Mouse (Mus musculus) liver (tissue): Measurements from ENCODE around the gene Mrps14.

Experiments used
- DNase-seq: peaks from one replicate; pipeline ENCODE4 v3.0.0-alpha.2; 2020; ENCODE audit warnings: mixed read lengths

Mrps14 gene

DNA sequence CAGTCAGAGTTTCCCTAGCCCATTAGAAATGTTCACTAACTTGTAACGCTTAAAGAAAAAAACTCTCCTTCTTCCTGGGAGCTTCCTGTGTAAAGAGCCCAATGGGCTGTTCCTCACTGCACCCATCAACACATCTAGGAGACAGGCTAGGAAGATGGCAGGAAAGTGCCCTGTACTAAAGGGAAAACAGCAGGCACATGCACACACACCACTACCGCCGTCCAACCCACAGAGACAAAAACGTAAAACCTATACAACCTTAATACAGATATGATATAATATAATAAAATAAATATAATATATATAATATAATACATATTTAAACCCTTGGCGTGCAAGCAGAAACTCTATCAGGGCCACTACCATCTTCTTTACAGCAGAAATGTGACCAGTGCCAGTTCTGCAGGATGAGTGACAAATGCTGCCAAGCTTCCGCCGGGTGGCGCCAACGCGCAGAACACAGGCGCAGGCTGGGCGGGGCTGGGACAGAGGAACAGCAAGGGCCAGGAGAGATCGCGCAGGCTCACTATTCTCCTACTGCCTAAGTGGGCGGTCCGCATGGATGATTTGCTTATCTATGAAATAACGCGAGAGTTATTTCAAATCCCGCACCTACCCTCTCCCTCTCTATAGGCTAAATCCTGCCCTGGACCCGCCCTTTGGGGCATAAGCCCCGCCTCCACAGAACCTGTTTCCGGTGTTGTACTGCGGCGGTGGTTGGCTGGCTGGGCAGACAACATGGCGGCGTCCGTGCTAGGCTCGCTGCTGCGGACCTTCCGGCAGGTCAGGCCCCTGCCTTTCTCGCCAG, at the start of gene Mrps14:
TSS of gene Mrps14 (plus strand) at position 687 of the 808 bp plus-strand sequence.
- peak; percentile 99 for DNase-seq

DNA sequence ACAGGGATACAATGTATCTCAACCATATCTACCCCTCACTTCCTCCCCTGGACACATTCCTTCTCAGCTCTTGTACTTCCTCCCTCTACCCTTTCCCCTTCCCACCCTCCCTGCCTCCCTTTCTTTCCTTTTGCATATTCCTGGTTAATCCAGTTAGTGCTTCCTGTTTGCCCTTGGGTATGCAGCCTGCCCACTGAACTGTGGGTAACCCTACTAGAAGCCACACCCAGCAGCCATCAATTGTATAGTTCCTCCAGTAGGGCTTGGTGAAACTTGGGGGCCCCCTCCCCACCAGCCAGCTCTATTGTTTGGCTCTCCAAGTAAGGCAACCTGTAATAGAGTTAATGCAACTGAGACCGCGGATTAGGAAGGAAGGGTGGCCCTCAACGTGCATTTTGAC, 49.4 kb upstream of the Mrps14 start:
- DNase-seq, result no peak

DNA sequence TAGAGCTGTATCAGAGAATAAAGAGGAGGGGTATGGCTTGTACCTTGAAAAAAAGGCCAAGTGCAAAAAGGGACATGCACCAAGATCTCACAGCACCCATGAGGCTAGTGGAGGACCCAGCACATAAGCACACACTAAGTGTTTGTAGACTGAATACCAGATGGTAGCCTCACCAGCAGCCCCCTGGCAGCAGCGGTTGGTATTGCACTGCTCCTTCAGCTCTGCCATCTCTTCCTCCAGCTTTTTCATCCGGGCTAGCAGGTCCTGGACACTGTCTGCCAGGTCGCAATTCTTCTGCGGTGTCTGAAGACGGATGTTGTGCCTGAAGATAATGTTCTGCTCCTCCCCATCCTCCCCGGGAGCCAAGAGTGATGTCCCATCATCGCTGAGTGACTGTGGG, 47.7 kb upstream of the Mrps14 start:
- DNase-seq, result no peak

DNA sequence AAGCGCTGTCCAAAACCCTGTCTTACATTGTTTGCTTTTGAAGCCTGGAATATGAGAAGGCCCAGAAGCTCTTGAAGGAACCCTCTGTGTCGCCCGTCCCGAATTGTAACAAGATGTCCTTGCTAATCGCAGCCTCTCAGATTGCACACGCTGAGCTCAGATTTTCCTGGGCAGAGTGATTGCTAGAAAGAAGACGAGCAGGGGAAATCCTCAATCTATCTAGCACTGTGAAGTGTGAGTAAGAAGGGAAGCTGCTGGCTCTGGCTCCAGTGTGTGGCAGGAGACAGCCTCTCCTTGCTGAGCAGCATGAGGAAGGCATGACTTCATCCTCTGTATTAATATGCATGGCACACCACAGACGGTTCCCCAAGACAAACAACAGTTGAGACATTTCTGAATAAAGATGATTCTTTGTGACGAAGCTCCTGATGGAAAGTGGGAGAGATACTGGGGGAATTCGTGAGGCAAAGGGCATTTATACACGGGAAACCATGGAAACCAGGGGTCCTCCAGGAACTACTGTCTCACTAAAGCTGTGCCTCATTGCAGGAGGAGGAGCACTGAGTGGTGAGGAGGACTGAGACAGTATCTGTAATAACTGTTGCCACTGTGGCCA, 45.6 kb upstream of the Mrps14 start:
- DNase-seq, result no peak

DNA sequence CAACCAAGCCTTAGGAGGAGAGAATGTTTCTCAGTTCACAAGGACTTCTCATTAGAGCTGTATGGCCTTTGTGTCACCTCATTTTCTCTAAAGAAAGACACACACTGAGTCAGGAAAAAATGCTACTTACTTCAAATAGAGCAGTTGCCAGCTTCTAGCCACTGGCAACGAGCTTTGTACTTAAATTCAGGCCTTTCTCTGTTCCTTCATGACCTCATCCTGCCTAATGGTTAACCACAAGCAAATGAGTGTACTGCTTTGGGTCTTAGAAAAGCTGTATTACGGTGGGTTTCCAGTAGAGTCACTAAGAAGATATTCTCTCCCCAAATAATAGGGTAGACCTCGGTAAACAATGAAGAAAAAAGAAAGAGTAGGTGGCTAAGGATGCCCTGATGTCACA, 44.3 kb upstream of the Mrps14 start:
- DNase-seq, result no peak

DNA sequence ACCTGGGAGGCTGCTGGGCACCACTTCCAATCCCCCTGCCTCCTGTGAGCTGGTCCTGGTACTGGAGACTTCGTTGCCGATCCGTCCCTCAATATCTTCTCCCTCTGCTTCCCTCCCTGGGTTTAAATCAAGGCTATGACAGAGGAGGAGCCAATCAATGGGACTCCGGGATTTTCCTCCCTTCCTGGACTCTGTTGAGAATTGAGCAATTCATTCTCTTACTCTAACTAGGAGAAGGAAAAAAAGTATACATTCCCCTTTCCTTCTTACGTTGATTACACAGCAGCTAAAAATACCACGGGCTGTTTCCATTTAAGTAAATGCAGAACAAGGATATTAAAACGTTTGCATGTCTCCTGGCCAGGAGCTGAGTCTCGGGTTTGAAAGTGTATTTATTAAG, 41.5 kb upstream of the Mrps14 start, which contains the start of gene Tnn:
TSS of gene Tnn (minus strand) at position 101 of the 400 bp plus-strand sequence.
- no peak for DNase-seq

DNA sequence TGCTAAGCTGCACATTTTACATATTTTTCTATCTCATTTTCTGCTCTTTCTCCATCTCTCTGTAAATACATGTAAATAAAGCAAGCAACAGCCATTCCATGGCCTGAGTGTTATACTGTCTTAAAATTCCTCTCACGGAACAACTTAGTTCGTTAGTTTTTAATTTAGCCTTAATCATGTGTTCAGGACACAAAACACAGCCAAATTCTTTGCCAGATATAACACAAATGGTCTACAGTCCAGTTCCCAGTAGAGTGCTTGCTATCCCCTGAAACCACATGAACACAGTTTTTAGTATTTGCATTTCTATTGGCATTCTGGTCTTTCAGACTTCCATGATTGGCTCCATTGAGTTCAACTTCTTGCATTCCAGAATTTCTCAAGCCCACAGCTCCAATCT, 36.8 kb upstream of the Mrps14 start:
- DNase-seq, result no peak

DNA sequence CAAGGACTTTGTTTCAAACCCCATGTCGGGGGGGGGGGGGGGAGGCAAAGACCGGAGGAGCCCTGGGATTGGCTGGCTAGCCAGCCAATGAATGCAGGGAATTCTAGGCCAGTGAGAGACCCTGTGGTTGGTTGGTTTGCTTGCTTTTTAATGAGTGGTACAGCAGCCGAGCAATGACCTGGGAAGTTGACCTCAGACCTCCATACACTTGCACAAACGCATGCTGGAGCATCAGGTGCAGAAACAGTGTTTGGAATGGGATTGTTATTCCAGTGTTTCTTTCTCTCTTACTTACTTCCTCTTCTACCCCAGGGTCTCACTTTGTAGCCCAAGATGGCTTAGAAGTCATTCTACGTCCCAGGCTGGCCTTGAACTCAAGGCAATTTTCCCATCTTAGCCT, 28.4 kb upstream of the Mrps14 start:
- DNase-seq, result no peak

DNA sequence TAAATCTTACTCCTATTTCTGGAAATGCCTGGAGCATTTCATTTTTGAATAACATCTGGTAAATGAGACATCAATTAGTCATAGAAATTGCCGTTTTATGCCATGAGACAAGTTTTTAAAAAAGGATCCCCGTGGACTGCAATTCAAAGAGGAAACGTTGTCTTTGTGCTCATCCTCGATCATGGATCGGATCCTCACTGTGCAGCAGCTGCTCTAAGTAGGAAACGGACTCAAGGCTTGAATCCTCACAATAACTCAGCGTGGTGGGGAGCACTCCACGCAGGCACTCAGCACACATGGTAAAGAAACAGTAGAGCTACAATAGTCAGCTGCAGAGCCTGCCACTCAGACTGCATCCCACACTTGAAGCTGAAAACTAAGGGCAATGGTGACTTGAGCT, 18.1 kb upstream of the Mrps14 start:
- no peak for DNase-seq

DNA sequence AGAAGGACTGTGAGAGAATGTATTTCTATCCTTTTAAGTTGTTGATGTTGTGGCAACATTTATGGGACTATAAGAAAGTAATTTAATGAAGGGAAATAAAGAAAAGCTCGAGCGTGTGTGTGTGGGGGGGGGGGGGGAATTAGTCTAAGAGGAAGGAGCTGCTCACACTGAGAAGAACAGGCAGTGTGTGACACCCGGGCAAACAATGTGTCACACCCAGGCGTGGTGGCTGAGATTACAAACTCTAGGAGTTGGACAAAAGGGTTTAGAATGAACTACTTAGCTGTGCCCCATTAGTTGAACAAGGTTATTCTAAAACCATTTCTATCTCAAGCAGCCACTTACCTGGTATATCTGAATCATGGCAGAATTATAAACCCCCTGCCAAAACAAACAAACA, 13.8 kb upstream of the Mrps14 start:
- DNase-seq, result no peak

DNA sequence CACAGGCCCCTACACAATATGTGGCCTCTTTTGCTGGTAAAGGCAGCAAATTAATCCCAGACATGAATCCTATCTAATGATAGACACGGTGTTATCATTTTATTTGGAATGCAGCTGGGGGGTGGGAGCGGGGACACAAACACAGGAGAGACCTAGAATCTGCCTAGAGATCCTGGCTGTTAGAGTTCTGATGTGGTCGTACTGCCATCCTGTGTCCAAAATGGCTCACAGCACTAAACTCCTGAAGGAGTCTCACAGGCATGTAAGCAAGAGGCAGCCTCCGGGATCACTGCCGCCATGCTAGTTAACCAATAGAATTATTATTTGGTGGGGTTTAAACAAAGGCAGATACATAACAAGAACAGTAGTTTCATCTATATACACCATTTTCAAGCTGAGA, 10.5 kb upstream of the Mrps14 start:
- DNase-seq, result peak; percentile 10

DNA sequence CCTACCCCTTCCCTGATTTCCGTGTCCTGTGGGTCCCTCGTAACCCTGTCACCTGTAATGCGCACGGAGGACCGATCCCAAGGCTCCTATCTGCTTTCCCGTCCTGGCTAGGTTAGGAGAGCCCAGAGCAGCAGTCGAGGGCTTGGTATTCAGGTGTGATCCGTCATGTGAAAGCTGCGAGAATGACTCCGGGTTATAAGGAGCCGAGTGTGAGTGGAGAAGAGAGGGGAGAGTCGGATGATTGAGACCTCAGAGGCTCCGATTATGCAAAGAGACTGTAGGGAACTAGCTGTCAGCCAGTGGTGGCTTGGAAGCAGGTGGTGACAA, 285 bp downstream of the Mrps14 start:
- no peak for DNase-seq

DNA sequence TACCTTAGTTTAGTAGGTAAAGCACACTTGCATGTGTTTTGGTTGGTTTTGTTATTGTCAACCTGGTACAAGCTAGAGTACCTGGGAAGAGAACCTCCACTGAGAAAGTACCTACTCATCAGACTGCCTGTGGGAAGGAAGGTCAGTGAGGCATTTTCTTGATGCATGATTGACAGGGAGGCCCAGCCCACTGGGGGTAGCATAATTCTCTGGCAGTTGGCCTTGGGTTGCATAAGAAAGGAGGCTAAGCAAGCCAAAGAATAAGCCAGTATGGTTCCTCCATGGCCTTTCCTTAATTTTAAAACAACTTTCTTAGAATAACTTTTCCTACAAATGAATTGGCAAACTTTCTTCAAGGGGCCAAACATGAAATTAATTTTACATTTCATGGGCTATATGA, 10.5 kb downstream of the Mrps14 start:
- DNase-seq, result no peak

DNA sequence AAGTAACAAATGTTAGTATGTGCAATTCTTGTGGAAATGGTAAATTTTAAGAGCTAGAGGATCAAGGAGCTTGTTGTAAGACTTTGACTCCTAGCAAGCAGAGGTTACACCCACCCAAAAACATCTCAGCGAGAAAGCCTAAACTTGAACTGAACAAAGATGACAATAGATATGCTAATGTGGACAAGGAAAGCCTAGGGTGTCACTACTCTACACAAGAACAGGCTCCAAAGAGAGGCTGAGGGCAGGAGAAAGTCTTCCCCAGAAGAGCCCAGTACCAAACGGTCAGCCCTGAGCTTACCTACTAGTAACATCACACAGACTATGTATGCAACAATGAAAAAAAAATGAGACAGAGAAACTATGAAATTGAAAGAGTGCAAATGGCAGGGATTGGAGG, 14.8 kb downstream of the Mrps14 start:
- no peak for DNase-seq

DNA sequence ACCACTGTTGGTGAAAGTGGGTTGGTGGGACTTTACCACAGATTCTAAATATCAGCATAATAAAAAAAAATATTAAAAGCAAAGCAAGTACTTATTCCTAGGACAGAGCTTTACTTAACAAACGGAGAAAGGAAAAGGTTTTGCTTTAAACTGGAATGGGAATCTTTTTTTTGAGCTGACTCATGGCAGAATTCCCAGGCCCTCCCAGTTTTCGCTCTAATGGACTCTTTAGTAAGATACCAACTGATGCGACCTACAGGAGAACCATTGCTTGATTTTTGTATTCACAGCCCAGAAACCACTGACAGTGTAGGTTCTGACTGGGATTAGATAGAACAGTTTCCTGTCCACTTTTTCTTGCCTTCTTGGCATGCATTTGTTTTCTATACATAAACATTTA, 15.6 kb downstream of the Mrps14 start:
- no peak for DNase-seq

DNA sequence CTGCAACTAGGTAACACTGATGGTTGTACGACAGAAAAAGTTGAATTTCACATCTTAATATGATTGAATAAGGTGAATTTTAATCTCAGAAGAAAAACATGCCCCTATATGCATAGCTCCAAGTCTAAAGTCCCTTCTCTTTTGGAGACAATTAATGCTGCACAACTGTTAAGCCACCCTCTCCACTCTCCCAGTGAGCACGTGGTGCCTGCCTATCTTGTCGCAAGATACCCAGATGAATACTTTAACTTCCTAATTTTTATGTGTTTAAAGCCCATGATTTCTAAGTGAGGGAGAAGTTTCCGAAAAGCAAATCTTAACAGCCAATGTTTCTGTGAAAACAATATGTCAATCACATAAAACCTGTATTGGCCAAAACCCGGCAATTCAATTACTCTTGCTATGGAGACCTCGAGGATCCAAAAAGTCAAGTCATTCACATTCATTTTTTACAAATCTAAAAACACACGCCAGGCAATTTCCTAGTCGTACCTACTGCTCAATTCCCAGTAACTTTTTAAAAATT, 16.6 kb downstream of the Mrps14 start:
- peak; percentile 43 for DNase-seq

DNA sequence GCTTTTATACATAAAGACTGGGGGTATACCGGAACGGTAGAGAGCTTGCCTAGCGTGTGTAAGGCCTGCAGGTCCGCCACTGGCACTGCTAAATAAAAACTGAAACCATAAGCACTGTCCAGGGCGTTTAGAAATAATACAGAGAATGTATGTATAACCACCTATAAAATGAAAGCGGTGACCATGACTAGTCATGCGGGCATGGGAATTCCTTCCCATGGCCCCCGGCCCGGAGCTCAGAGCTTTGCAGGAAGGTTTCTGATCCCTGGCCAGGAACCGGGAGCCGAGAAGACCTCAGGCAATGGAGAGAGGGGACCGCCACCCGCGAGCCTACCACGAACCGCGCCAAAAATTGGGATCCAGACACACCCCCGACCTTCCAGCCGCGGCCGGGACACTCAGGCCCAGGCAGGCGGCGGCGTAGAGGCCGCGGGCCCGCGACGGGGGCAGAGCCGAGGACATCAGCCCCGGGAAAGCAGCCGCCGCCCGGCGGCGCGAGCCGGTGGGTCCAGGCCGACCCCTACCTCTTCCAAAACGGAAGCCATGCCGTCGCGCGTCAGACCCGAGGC, 17.2 kb downstream of the Mrps14 start:
- DNase-seq, result peak; percentile 66

DNA sequence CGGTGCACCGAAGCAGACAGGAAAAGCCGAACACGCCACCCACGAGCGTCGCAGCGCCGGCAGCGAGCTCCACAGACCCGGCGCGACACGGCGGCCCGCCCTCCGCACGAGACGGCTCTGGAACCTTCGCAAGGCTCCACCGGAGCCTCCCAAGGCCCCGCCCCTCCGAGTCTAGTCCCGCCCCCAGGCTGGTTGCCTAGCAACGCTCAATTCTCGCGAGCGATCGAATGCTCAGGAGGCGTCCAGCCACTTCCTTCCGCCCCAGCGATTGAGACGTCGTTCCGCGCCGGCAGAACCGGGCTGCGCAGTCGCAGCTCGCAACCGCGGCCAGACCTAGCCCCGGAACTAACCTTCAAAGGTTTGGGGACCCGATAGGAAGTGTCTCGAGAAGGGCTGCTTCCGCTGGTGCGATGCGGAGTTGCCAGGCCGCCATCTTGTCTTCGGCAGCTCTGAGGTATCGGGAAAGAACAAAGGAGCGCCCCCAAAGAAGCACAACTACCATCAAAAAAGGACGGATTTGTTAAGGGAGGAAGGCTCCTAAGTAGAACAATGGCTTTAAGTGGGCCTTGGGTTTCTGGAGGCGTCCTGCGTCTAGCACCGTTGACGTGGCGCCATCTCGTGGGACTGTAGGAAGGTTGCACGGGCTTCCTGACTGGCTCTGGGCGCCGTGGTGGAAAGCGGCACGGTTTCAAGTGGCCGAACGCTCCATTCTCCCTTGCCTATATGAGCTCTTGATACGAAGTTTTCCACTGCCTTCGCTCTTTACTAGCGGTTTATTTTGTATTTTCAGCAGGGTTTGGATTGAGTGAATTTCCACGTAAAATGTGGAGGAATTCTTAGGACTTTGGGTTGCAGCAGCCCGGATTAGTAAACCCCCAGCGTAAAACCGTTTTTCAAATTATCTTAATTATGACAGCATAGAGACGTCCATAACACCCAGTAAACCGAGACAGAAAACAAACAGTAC, 18.0 kb downstream of the Mrps14 start, which contains the start of gene Cacybp:
TSS of gene Cacybp (minus strand) at position 173 of the 967 bp plus-strand sequence.
- DNase-seq, result peak; percentile 100

DNA sequence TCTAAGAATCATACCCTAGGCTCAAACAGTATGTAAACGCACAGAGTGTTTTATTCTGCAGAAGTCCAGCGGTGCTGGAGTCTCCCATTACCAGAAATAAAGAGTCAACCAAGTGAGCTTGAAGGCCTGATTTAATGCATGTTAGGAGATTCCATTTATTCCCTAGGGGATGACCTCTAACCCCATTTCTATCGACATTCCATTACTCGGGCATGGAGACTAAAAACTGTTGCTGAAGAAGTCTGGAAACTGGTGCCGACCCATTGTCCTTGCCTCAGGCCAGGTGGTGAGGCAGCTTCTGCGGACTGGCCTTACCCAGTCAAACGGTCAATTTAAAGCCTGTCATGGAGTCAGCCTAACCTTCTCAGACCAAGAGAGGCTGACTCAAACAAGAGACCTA, 19.2 kb downstream of the Mrps14 start:
- DNase-seq, result no peak

DNA sequence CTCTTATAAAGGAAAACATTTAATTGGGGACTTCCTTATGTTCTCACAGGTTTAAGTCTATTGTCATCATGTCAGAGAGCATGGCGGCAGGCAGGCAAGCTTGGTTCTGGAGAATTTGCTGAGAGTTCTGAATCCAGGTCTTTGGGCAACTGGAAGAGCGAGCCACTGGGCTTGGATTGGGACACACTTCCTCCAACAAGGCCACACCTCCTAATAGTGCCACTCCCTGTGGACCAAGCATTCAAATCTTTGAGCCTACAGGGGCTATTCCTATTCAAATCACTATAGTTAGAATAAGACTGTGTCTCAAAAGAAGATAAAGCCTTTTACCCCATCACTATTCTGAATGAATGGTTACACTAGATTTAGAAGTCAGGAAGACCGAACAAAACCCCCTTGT, 22.9 kb downstream of the Mrps14 start:
- DNase-seq, result no peak

DNA sequence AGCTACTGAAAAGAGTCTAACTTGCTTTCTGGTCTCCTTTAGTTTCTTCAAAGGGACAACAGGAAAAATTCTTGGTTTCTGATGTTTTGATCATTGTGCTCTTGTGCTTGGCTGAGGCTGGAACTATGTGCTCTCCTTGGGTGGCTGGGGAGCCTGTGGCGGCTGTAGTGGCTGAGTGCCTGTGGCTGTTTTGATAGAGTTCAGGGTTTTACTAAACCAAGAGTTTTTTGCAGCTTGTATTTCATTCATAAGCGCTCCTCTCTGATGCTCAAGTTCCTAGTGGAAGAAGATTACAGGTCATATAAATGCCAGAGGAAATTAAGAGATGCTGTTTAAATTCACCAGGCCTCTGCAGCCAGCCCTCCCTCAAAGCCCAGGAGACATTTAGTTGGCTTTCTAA, 29.1 kb downstream of the Mrps14 start:
- DNase-seq, result no peak

DNA sequence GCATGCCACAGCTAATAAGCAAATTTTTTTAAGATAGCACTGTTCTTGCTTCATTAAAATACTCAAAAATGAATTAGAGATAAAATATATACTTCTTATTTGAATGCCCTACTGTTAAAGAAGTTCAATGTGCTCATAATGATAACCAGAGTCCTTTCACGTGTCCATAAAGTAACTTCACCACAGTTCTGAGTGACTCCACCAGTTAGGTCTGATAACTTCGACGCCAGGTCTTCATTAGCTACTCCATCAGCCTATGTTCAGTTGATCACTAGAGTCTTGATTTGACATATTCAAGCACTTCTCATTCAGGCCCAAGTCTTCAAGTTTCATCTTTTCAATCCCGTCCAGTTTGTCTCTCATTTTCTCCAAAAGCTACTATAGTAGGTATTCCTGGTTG, 32.2 kb downstream of the Mrps14 start:
- no peak for DNase-seq

DNA sequence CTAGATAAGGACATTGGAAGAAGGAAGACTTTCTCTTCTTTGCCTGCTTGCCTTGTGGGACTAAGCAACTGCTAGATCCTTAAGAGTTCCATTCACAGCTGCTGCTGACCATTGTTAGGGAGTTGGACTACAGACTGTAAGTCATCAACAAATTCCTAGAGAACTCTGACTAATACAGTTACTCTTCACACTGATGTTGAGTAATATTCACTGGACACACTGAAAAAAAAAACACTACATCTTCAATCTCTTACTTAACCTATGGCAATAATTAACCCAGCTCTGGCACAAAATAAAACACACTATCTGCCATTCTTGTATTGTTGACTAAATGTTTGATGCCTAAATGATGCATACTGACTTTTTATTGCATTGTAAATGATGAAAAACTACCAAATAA, 32.8 kb downstream of the Mrps14 start:
- no peak for DNase-seq
